Mouse (Mus musculus) liver, adult 2 months (tissue): ENCODE results near the gene Kazn.

ENCODE experiments used
- CTCF ChIP-seq: fragments of 200-500 bp; IDR thresholded peaks from 2 replicates; pipeline ENCODE4 v1.5.1; 2011; ENCODE audit warnings: low read depth, low read length, control low read depth
- POLR2A ChIP-seq: fragments of 200-500 bp; IDR thresholded peaks from 2 replicates; pipeline ENCODE4 v1.6.1; 2011; ENCODE audit warnings: low read length, control low read depth; ENCODE audit not compliant: insufficient read depth; ENCODE audit errors: extremely low read depth

- TF ChIP-seq POLR2A (no peak), CTCF (no peak)
Observed at GRCm38 (mm10) chr4:142278197-142278575, 39.0 kb upstream of the Kazn start.
